Mouse (Mus musculus) embryo, embryonic 10.5 days (tissue): ENCODE results near the gene Gm20850.
"Not testable (repeated sequence)": the region's sequence is repeated elsewhere in the genome, so short reads cannot be mapped to it uniquely, and the experiment has no call there.

ENCODE experiments used
- DNase-seq: peaks from one replicate; pipeline ENCODE4 v3.0.0-alpha.2; 2015; ENCODE audit warnings: low spot score

Gm20850 gene

DNA sequence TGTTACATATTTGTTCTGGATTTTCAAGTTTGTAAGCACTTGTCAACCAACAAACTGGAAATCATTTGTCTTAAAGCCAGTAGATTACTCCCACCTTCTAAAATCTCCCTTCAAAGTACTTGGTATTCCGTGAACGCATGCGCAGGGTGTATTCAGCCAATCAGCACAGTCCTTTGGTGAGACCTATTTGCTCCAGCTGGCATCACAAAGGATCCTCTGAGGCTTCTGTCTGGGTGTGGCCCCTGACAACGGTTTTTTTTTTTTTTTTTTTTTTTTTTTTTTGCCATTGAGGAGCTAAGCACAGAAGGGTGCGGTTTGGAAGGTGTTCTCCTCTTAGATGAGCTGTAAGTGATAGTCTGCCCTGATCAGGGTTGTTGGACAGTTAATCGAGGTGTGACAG, at the start of gene Gm20850:
Gene Gm20850 (plus strand): TSS at position 301 of the 400 bp plus-strand sequence.
- DNase-seq: not testable (repeated sequence)
